Mouse (Mus musculus) CD4-positive helper T cell, adult 2 months (primary cell): ENCODE data around the gene Celf2.

Experiments used
- DNase-seq: peaks from one replicate; pipeline ENCODE4 v3.0.0-alpha.2; 2012; ENCODE audit warnings: low read depth, missing footprints, low spot score

Celf2 gene

GRCm38 (mm10) chr2:7083489-7084090, 425.8 kb downstream of the Celf2 start:
- no peak for DNase-seq

GRCm38 (mm10) chr2:7082376-7083025, 426.9 kb downstream of the Celf2 start:
- DNase-seq, result no peak

GRCm38 (mm10) chr2:7080794-7081783, 428.3 kb downstream of the Celf2 start:
- DNase-seq, result no peak

- DNase-seq, result no peak
Observed at GRCm38 (mm10) chr2:7080086-7080485, 429.3 kb downstream of the Celf2 start.

GRCm38 (mm10) chr2:7079390-7079789, 430.0 kb downstream of the Celf2 start:
- DNase-seq, result no peak

GRCm38 (mm10) chr2:7073730-7074129, 435.6 kb downstream of the Celf2 start:
- no peak for DNase-seq

GRCm38 (mm10) chr2:7072344-7073265, 436.8 kb downstream of the Celf2 start:
- DNase-seq, result no peak

- no peak for DNase-seq
Observed at GRCm38 (mm10) chr2:7069458-7069857, 439.9 kb downstream of the Celf2 start.

- DNase-seq, result no peak
Observed at GRCm38 (mm10) chr2:7068281-7068680, 441.1 kb downstream of the Celf2 start.

GRCm38 (mm10) chr2:7063574-7064192, 445.7 kb downstream of the Celf2 start:
- DNase-seq, result no peak

- no peak for DNase-seq
Observed at GRCm38 (mm10) chr2:7060490-7061105, 448.8 kb downstream of the Celf2 start.

- DNase-seq, result no peak
Observed at GRCm38 (mm10) chr2:7056401-7056800, 453.0 kb downstream of the Celf2 start.

GRCm38 (mm10) chr2:7055958-7056357, 453.4 kb downstream of the Celf2 start:
- no peak for DNase-seq

- DNase-seq, result no peak
Observed at GRCm38 (mm10) chr2:7051090-7051489, 458.3 kb downstream of the Celf2 start.

GRCm38 (mm10) chr2:7046155-7046554, 463.2 kb downstream of the Celf2 start:
- no peak for DNase-seq

- DNase-seq, result no peak
Observed at GRCm38 (mm10) chr2:7045531-7045930, 463.8 kb downstream of the Celf2 start.

- DNase-seq, result no peak
Observed at GRCm38 (mm10) chr2:7043770-7044459, 465.4 kb downstream of the Celf2 start.

GRCm38 (mm10) chr2:7040940-7041339, 468.4 kb downstream of the Celf2 start:
- DNase-seq, result no peak

- DNase-seq, result no peak
Observed at GRCm38 (mm10) chr2:7038991-7039390, 470.4 kb downstream of the Celf2 start.

- no peak for DNase-seq
Observed at GRCm38 (mm10) chr2:7031389-7031788, 478.0 kb downstream of the Celf2 start.
